Mouse (Mus musculus) gastrocnemius, postnatal 10 days (tissue): ENCODE data around the gene Abca2. TPM values are rescaled to one million over a fixed set of nuclear protein-coding genes. Genes with fewer than 3 reads are reported as not detected.
A peak's percentile ranks its signal among the peaks of the same experiment; 100 is the strongest.

ENCODE experiments used
- DNase-seq: peaks from one replicate; pipeline ENCODE4 v3.0.0; 2021; ENCODE audit warnings: mixed read lengths
- total RNA-seq, 2 experiments: library from RNA; stranded (reverse); gene quantifications; 2 replicates each; pipeline ENCODE4 v1.2.3; 2021

Gene Abca2
- total RNA-seq, 2 experiments from 2014 or later: 10.4 to 14.1 TPM

- peak; percentile 82 for DNase-seq
Observed at GRCm38 (mm10) chr2:25460551-25461309, 32.2 kb downstream of the Abca2 start, which contains the start of gene Paxx. TSS of gene Paxx (minus strand) at chr2:25461094.

GRCm38 (mm10) chr2:25461407-25461806 is 32.9 kb downstream of the Abca2 start:
- no peak for DNase-seq

GRCm38 (mm10) chr2:25463630-25464029 is 35.1 kb downstream of the Abca2 start:
- no peak for DNase-seq

- no peak for DNase-seq
Observed at GRCm38 (mm10) chr2:25465256-25465655, 36.8 kb downstream of the Abca2 start.

DNA sequence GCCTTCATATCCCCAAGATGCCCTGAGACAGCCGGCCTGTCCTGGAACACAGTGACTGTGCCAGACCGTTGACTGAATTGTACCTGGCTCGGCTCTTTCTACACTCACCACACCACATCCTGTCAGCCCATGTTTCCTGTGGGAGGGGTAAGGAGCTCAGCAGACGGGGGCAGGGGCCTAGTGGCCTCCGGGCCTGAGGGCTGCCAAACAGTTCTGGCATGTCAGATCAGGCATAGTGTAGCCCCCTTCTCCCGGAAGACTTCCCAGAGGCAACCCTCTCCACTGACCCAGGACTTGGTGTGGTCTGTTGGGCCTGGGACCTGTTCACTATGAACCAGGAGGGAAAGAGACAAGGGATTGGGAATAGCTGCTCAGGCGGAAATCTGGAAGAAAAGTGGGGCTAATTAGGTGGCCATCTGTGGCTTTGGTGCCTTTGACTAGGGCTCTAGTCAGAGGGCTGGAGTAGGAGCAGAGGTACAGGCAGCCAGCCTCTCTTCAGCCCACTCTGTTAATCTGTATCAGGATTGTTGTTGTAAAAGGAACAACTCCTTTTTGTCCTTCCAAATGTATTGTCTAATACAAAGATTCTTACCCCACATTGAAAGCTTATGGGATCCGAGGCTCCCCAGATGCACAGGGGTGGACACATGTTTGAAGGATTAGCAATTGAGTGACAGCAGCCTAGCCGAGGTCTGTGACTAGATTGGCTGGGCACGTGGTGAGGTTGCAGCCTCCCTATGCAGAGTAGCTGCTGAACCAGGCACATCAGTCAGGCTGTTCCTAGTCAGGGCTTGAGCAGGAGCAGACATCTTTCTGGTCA is 37.5 kb downstream of the Abca2 start:
- no peak for DNase-seq

GRCm38 (mm10) chr2:25467606-25468303 is 39.3 kb downstream of the Abca2 start:
- DNase-seq: no peak

DNA sequence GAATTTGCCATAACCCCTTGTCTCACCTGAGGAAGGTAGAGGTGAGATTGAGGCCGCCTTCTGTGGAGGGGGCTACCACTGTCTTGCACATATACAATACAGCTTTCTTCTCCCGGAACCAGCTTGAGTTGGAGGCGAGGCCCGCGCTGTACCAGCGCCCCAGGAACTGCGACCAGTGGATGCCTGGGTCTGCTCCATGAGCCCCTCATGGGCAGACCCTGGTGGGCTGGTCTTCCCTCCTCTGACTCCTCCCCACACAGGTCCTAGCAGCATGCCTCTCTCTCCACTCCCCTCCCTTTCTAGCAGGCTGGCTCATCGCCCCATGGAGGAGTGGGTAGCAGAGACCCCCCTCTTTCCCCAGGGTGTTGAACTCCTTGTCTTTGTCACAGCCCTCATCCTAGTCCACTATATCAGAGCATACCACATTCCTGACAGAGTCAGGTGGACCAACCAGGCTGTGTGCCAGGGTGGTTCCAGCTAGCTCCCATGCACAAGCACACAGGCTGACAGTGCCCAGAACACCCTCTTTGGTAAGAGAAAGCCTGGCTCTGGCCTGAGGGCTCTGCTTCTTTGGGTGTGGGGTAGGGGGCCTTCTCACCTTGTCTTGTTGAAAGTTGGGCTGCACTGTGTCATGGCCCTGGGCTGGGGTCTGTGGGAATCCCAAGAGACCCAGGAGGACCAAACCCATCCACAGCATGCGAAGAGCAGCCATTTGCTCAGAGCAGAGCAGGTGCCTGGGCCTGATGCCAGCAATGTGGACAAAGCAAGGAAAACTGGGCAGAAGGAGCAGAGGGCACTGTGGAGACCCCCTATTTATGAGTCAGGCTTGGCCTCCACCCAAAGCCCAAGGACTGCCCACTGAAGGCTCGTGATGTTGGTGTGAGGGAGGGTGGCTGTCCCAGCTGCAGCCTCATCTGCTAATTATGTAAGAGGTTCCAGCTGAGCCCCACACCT is 40.7 kb downstream of the Abca2 start:
- DNase-seq: peak; percentile 48

DNA sequence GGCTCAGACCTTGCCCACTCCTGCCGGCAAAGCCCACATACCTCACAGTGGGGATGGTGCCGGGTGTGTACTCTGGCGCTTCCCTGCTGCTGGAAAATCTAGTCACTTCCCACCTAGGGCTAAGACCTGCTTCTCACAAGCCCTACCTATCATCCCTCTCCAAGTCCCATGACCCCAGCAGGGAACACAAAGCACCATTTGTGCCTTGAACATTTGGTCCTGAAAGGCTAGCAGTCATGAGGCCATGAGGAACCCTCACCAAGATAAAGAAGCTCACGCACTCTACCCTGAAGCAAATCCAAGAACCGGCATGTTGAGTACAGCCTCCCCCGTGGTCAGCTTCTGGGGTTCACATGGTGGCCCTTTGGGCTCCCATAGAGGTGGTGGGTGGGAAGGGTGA is 41.5 kb downstream of the Abca2 start, which contains the start of gene Ptgds:
Gene Ptgds, minus strand, starts transcription at position 78 of the 400 bp plus-strand sequence.
- DNase-seq: no peak

GRCm38 (mm10) chr2:25472550-25472949 is 44.0 kb downstream of the Abca2 start:
- DNase-seq: no peak

GRCm38 (mm10) chr2:25477541-25477940 is 49.0 kb downstream of the Abca2 start:
- DNase-seq: no peak

DNA sequence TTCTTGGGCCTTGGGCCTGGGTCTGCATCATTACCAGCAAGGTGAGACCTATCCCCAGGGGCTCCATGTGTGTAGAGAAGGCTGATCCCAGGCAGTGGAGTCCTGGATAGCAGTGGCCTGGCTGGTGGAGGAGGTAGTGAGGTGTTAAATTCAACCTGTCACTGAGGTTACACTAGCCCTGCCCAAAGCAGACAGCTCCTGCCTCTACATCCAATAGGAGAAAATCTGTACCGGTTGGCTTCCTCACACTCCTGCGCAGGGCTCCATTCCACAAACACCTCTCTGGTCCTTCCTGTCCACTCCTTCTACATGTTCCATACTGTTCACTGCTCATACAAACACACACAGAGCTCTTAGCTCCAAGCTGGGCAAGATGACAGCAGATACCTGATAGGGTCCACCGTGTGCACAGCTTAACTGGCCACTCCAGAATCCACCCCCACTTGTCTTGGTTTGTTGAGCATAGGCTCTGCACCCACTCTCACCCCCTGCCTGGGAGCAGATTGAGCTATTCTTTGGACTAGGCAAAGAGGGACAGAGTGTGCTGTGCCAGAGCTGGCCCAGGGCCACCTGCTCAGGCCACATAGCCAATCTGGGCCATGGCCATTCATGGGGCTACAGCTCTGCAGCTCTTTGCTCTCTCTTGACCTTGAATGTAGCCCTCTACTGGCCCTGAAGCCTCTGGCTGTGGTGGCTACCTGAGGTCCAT is 49.6 kb downstream of the Abca2 start:
- DNase-seq: no peak

- no peak for DNase-seq
Observed at GRCm38 (mm10) chr2:25479551-25480311, 51.2 kb downstream of the Abca2 start.

DNA sequence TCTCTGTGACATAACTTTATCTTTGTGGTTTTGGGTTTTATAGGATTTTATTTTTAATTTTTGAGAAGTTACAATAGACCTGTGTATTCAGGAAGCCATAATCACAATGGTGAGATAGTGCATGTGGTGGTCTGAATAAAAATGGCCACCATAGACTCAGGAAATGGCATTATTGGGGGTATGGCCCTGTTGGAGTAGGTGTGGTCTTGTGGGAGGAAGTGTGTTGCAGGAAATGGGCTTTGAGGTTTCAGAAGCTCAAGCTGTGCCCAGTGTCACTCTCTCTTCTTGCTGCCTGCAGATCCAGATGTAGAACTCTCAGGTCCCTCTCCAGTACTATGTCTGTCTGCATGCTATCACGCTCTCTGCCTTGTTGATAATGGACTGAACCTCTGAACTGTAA is 52.0 kb downstream of the Abca2 start:
- no peak for DNase-seq

DNA sequence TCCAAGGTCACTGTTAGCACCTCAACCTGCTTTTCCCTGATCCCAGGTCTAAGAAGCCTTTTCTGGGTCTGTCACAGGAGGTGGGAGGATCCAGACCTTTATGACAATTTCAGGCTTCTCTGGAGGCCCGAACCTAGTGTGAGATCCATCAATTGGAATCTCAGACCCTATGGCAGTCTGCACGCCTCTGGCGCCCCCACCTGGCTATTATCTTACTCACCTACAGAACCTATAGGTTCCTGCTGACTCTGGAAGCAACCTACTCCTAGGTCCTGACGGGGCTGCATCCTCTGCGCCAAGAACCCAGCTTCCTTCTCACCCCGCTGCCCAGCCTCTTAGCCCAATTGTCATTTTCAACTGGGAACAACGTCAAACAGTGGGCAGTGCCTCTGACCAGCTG is 54.5 kb downstream of the Abca2 start:
- no peak for DNase-seq

DNA sequence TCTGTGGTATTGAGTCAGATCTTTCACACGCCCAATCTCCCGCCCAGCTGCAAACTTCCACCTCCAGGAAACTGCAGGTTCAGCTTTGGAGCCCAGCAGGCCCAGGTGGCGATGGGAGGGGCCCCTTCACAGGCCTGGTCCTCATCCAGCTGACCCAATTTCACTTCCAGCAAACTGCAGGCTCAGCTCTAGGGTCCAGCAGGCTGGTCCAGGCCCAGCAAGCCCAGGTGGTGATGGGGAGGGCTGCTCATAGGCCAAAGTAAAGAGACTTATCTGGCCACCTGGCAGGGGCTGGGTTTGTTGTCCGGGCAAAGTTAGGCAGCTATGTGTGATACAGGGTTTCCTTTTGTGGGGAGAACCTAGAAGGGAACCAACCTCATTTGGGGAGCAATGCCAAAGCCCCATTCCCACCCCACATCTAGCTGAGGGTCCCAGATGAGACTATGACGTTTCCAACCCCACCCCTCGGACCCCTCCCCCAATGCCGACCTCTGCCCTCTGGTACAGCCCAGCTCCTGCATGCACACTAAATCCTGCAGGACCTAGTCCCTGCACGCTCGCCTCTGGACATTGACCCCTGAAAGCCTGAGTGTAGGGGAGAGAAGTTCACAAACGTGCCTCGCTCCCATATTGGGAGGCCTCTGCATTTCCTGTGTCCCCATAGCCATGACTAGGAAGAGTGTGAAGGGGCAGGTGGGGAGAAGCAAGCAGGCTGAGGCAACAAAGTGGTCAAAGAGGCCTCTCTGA is 56.6 kb downstream of the Abca2 start:
- no peak for DNase-seq

- DNase-seq: no peak
Observed at GRCm38 (mm10) chr2:25487965-25488670, 59.6 kb downstream of the Abca2 start.

GRCm38 (mm10) chr2:25488671-25489068 is 60.2 kb downstream of the Abca2 start:
- DNase-seq: no peak

GRCm38 (mm10) chr2:25492988-25493387 is 64.5 kb downstream of the Abca2 start:
- no peak for DNase-seq
